Mouse (Mus musculus): ENCODE data around the gene Mrpl11. TPM values are rescaled to one million over a fixed set of nuclear protein-coding genes. Genes with fewer than 3 reads are reported as not detected.
"Not testable (repeated sequence)": the region's sequence is repeated elsewhere in the genome, so short reads cannot be mapped to it uniquely, and the experiment has no call there.

Mrpl11 gene
- polyA plus RNA-seq, 1 experiment from 2014 or later: 154 TPM

DNA sequence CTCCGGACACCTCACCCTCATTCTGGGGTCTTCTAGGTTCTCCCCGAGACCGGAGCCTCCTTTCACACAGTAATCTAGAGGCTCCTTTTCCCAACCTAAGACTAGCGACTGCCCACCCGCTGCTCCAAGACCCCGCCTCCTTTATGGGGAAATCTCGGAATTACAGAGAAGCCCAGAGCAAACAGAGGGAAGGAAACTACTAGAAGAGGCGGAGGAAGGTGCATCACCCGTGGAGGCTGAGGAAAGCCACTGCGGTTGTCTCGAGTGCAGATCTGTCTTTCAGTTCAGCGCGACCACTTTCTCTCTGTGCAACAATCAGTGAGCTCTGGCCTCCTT lies 18.7 kb upstream of the Mrpl11 start:
- WGBS: 9% methylated on average over 13 of the region's 13 CpGs
- peaks cover 12% of the 10 kb centered on the region for H3K27me3 ChIP-seq
- H3K4me2 ChIP-seq: peak overlapping the region; percentile 93
- H3K9me3 ChIP-seq: no peaks in the 10 kb centered on the region
- ATAC-seq (ENCODE audit: insufficient number of reproducible peaks, insufficient read depth, low FRiP score, low TSS enrichment, low read depth): no peak
- H3K4me1 ChIP-seq (replicated peaks): peaks cover 11% of the 10 kb centered on the region
- H3K36me3 ChIP-seq: no peaks in the 10 kb centered on the region
- peak overlapping the region; percentile 73; the same call in 1 of the 2 replicates for H3K9ac ChIP-seq (replicated peaks)
- no peak overlapping the region for H3K27ac ChIP-seq
- peak overlapping the region; percentile 68 for H3K4me3 ChIP-seq (replicated peaks)

GRCm38 (mm10) chr19:4945540-4945939 lies 16.4 kb upstream of the Mrpl11 start:
- H3K27ac ChIP-seq: no peak overlapping the region
- no peak overlapping the region for H3K4me3 ChIP-seq (replicated peaks)
- whole genome bisulfite sequencing: 43% methylated on average over 6 of the region's 6 CpGs
- H3K9ac ChIP-seq (replicated peaks): no peak overlapping the region
- H3K36me3 ChIP-seq: no peaks in the 10 kb centered on the region
- ATAC-seq (ENCODE audit: insufficient number of reproducible peaks, insufficient read depth, low FRiP score, low TSS enrichment, low read depth): no peak
- no peak overlapping the region for H3K4me2 ChIP-seq
- peaks cover 11% of the 10 kb centered on the region for H3K4me1 ChIP-seq (replicated peaks)
- H3K9me3 ChIP-seq: no peaks in the 10 kb centered on the region
- peaks cover 12% of the 10 kb centered on the region for H3K27me3 ChIP-seq

GRCm38 (mm10) chr19:4948641-4949040 lies 13.3 kb upstream of the Mrpl11 start:
- not testable (repeated sequence) for H3K9ac ChIP-seq (replicated peaks); H3K9me3 ChIP-seq; H3K4me3 ChIP-seq (replicated peaks); H3K27ac ChIP-seq; H3K4me1 ChIP-seq (replicated peaks); H3K4me2 ChIP-seq; ATAC-seq (ENCODE audit: insufficient number of reproducible peaks, insufficient read depth, low FRiP score, low TSS enrichment, low read depth); H3K27me3 ChIP-seq; H3K36me3 ChIP-seq
- 84% methylated on average over 9 of the region's 9 CpGs for WGBS

- H3K4me3 ChIP-seq (replicated peaks): no peak overlapping the region
- H3K27me3 ChIP-seq: no peaks in the 10 kb centered on the region
- no peak overlapping the region for H3K4me2 ChIP-seq
- peaks cover 2% of the 10 kb centered on the region for H3K4me1 ChIP-seq (replicated peaks)
- no peak for ATAC-seq (ENCODE audit: insufficient number of reproducible peaks, insufficient read depth, low FRiP score, low TSS enrichment, low read depth)
- no peak overlapping the region for H3K27ac ChIP-seq
- H3K9me3 ChIP-seq: 0 out of 2 replicates have a peak, but pooled peaks cover 3% of the 10 kb centered on the region
- H3K36me3 ChIP-seq: peaks cover 45% of the 10 kb centered on the region
- H3K9ac ChIP-seq (replicated peaks): no peak overlapping the region
- WGBS: 100% methylated on average over 2 of the region's 2 CpGs
Measured at GRCm38 (mm10) chr19:4968236-4968635, 6.3 kb downstream of the Mrpl11 start.

- H3K27ac ChIP-seq: no peak overlapping the region
- H3K9me3 ChIP-seq: no peaks in the 10 kb centered on the region
- no peak overlapping the region for H3K9ac ChIP-seq (replicated peaks)
- H3K36me3 ChIP-seq: no peaks in the 10 kb centered on the region
- no peaks in the 10 kb centered on the region for H3K4me1 ChIP-seq (replicated peaks)
- no peak for ATAC-seq (ENCODE audit: insufficient number of reproducible peaks, insufficient read depth, low FRiP score, low TSS enrichment, low read depth)
- peaks cover 43% of the 10 kb centered on the region for H3K27me3 ChIP-seq
- H3K4me2 ChIP-seq: no peak overlapping the region
- H3K4me3 ChIP-seq (replicated peaks): no peak overlapping the region
Measured at GRCm38 (mm10) chr19:4981767-4982166, 19.8 kb downstream of the Mrpl11 start.

DNA sequence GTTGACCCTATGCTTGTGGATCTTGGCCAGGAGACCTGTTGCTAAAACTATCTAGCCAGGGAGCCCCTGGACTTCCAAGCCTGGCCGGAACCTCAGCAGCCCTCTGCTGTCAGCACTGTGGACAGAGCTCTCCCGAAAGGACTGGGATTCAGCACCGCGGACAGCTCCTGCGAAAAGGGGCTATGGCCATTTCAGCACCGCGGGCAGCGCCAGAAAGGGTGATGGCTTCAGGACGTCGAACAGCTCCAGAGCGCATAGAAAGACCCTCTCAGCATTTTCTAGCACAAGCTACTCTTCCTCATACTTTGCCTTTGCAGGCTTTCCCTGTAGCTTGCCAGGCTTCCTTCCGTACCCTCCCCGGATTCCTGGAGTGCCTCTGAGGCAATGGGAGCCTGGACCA lies 27.1 kb downstream of the Mrpl11 start:
- H3K4me1 ChIP-seq (replicated peaks): no peaks in the 10 kb centered on the region; the same call in 1 of the 2 replicates
- no peaks in the 10 kb centered on the region for H3K9me3 ChIP-seq
- H3K27ac ChIP-seq: no peak overlapping the region
- no peak overlapping the region for H3K4me2 ChIP-seq
- H3K27me3 ChIP-seq: peaks cover 85% of the 10 kb centered on the region
- ATAC-seq (ENCODE audit: insufficient number of reproducible peaks, insufficient read depth, low FRiP score, low TSS enrichment, low read depth): 0 out of 2 replicates have a peak, but pooled peaks have one; percentile 15
- 3% methylated on average over 13 of the region's 13 CpGs for WGBS
- H3K9ac ChIP-seq (replicated peaks): no peak overlapping the region
- no peak overlapping the region for H3K4me3 ChIP-seq (replicated peaks)
- no peaks in the 10 kb centered on the region for H3K36me3 ChIP-seq

- Histone ChIP-seq H3K9me3 (no peaks in the 10 kb centered on the region), H3K27me3 (peaks cover 85% of the 10 kb centered on the region), H3K4me3 (replicated peaks) (0 out of 2 replicates have a peak overlapping the region, but pooled peaks have one; percentile 1), H3K9ac (replicated peaks) (no peak overlapping the region), H3K4me2 (no peak overlapping the region), H3K27ac (no peak overlapping the region), H3K4me1 (replicated peaks) (no peaks in the 10 kb centered on the region; the same call in 1 of the 2 replicates), H3K36me3 (no peaks in the 10 kb centered on the region)
- ATAC-seq (ENCODE audit: insufficient number of reproducible peaks, insufficient read depth, low FRiP score, low TSS enrichment, low read depth): no peak
- 21% methylated on average over 46 of the region's 47 CpGs for WGBS
Measured at GRCm38 (mm10) chr19:4989434-4990255, 27.7 kb downstream of the Mrpl11 start.

DNA sequence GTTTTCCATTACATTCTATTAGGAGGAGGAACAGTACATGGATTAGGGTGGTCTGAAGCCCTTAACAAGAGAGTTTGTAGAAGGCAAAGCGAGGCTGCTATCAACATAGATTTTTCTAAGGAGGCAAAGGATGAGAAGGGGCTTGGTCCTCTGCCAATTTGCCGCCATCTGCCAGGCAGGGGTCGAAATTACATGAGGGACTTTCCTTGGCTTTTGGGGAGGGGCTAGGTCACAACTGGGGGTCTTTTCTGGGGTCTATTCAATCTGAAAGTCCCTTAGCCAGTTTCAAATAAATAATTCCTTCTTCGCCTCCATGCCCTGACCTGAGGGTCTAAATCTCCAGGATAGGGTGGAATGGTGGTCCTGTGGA lies 28.3 kb downstream of the Mrpl11 start, which contains the start of gene Npas4:
Npas4 (minus strand) TSS at position 61 of the 370 bp plus-strand sequence.
- no peaks in the 10 kb centered on the region for H3K9me3 ChIP-seq
- H3K27me3 ChIP-seq: peaks cover 85% of the 10 kb centered on the region
- H3K36me3 ChIP-seq: no peaks in the 10 kb centered on the region
- H3K4me3 ChIP-seq (replicated peaks): 0 out of 2 replicates have a peak within 1 kb of the TSS, but pooled peaks have one; percentile 1
- no peak within 1 kb of the TSS for H3K4me2 ChIP-seq
- 14% methylated on average over 4 of the region's 4 CpGs for WGBS
- no peak for ATAC-seq (ENCODE audit: insufficient number of reproducible peaks, insufficient read depth, low FRiP score, low TSS enrichment, low read depth)
- no peak within 1 kb of the TSS for H3K27ac ChIP-seq
- H3K9ac ChIP-seq (replicated peaks): no peak within 1 kb of the TSS
- H3K4me1 ChIP-seq (replicated peaks): no peaks in the 10 kb centered on the region; the same call in 1 of the 2 replicates

GRCm38 (mm10) chr19:4990716-4991115 lies 28.8 kb downstream of the Mrpl11 start:
- Histone ChIP-seq H3K4me3 (replicated peaks) (no peak overlapping the region), H3K9me3 (no peaks in the 10 kb centered on the region), H3K27ac (no peak overlapping the region), H3K27me3 (peaks cover 82% of the 10 kb centered on the region), H3K9ac (replicated peaks) (no peak overlapping the region), H3K4me2 (no peak overlapping the region), H3K4me1 (replicated peaks) (no peaks in the 10 kb centered on the region; the same call in 1 of the 2 replicates), H3K36me3 (no peaks in the 10 kb centered on the region)
- 2% methylated on average over 21 of the region's 22 CpGs for WGBS
- ATAC-seq (ENCODE audit: insufficient number of reproducible peaks, insufficient read depth, low FRiP score, low TSS enrichment, low read depth): no peak

- H3K9ac ChIP-seq (replicated peaks): no peak overlapping the region
- H3K9me3 ChIP-seq: no peaks in the 10 kb centered on the region
- ATAC-seq (ENCODE audit: insufficient number of reproducible peaks, insufficient read depth, low FRiP score, low TSS enrichment, low read depth): no peak
- 11% methylated on average over 8 of the region's 8 CpGs for WGBS
- peaks cover 78% of the 10 kb centered on the region for H3K27me3 ChIP-seq
- no peaks in the 10 kb centered on the region; the same call in 1 of the 2 replicates for H3K4me1 ChIP-seq (replicated peaks)
- no peak overlapping the region for H3K4me2 ChIP-seq
- no peak overlapping the region for H3K4me3 ChIP-seq (replicated peaks)
- H3K36me3 ChIP-seq: no peaks in the 10 kb centered on the region
- H3K27ac ChIP-seq: no peak overlapping the region
Measured at GRCm38 (mm10) chr19:4992371-4992770, 30.4 kb downstream of the Mrpl11 start.

GRCm38 (mm10) chr19:4992904-4993303 lies 31.0 kb downstream of the Mrpl11 start:
- ATAC-seq (ENCODE audit: insufficient number of reproducible peaks, insufficient read depth, low FRiP score, low TSS enrichment, low read depth): no peak
- Histone ChIP-seq H3K36me3 (no peaks in the 10 kb centered on the region), H3K27me3 (peaks cover 80% of the 10 kb centered on the region), H3K4me3 (replicated peaks) (no peak overlapping the region), H3K9ac (replicated peaks) (no peak overlapping the region), H3K27ac (no peak overlapping the region), H3K4me2 (no peak overlapping the region), H3K9me3 (no peaks in the 10 kb centered on the region), H3K4me1 (replicated peaks) (no peaks in the 10 kb centered on the region; the same call in 1 of the 2 replicates)
- WGBS: 9% methylated on average over 9 of the region's 9 CpGs
